Mouse (Mus musculus): Measurements from ENCODE around the gene Nfkb2.

Nfkb2 gene

GRCm38 (mm10) chr19:46304216-46304841 is at the start of gene Nfkb2:
Gene Nfkb2, plus strand, starts transcription at chr19:46304320.
- in situ Hi-C loops (cut with MboI; ENCODE audit: low sequenced_read_pairs): no loop called here

DNA sequence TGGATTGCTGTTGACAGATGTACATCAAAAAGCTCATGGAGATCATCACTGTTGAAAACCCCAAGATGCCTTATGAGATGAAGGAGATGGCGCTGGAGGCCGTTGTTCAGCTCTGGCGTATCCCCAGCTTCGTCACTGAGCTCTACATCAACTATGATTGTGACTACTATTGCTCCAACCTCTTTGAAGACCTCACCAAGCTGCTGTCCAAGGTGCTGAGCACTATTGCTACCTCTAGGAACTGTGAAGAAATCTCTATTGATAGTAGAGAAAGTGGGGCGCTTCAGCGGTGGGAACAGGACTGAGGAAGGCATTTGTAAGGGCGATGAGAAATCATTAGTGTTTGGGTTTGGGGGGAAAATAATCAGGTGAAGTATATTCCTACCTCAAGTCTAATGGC is 39.4 kb upstream of the Nfkb2 start:
- in situ Hi-C loops (cut with MboI; ENCODE audit: low sequenced_read_pairs): no loop called here

DNA sequence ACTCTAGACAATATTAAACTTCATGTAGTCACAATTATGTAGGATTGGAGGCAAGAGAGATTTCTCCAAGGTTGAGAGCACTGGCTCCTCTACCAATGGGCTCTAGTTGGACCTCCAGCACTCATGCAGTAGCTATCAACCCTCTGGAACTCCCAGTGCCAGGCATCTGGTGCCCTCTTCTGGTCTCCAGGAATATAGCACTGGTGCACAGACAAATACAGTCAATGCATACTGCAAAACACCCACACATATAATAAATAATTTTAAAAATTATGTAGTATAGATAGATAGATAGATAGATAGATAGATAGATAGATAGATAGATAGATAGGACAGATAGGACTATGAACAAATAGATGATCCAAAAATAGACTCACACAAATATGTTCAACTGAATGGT is 28.8 kb upstream of the Nfkb2 start:
- in situ Hi-C loops (cut with MboI; ENCODE audit: low sequenced_read_pairs): no loop called here

GRCm38 (mm10) chr19:46282081-46282849 is 21.9 kb upstream of the Nfkb2 start:
- in situ Hi-C loops (cut with MboI; ENCODE audit: low sequenced_read_pairs): no loop called here

DNA sequence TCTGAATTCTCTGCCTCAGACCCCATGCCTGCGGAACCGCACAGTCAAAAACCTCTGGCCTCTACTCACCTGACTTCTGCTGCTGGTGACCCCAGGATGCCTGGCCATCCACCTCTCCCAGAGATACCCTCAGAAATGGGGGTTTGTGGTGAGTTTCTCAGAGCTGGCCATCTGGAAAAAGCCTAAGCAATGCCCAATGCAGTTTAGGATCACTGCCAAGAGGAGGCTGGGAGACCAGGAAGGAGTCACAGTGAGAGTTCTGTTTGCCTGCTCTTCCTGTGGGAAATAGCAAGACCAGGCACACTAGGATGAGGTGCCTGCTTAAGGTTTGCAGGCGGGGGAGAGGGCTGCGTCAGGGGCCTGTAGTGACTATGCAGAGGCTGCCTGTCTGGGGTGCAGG is 19.4 kb upstream of the Nfkb2 start:
- in situ Hi-C loops (cut with MboI; ENCODE audit: low sequenced_read_pairs): no loop called here

- in situ Hi-C loops (cut with MboI; ENCODE audit: low sequenced_read_pairs): no loop called here
Measured at GRCm38 (mm10) chr19:46285631-46286030, 18.5 kb upstream of the Nfkb2 start.

GRCm38 (mm10) chr19:46286047-46286446 is 18.1 kb upstream of the Nfkb2 start:
- in situ Hi-C loops (cut with MboI; ENCODE audit: low sequenced_read_pairs): no loop called here

DNA sequence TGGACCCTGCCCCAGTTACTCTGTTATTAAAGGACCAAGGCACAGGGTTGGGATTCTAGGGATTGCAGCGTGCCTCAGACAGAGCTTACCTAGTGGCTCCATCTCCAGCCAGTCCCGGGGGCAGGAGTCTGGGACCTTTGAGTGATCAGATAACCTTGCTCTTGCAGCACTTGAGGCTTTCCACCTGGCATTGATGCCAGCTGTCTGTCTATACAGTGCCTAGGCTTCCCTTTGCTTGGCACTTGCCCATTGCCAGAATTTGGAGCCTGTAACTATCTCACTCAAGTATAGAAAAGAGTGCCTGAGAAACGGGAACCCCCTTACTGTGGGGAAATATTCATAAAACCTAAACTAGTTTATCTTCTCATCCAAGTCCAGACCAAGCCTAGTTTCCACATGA is 17.2 kb upstream of the Nfkb2 start:
- in situ Hi-C loops (cut with MboI; ENCODE audit: low sequenced_read_pairs): no loop called here

- in situ Hi-C loops (cut with MboI; ENCODE audit: low sequenced_read_pairs): no loop called here
Measured at GRCm38 (mm10) chr19:46287566-46287965, 16.6 kb upstream of the Nfkb2 start.

GRCm38 (mm10) chr19:46290535-46291105 is 13.5 kb upstream of the Nfkb2 start:
- in situ Hi-C loops (cut with MboI; ENCODE audit: low sequenced_read_pairs): no loop called here

DNA sequence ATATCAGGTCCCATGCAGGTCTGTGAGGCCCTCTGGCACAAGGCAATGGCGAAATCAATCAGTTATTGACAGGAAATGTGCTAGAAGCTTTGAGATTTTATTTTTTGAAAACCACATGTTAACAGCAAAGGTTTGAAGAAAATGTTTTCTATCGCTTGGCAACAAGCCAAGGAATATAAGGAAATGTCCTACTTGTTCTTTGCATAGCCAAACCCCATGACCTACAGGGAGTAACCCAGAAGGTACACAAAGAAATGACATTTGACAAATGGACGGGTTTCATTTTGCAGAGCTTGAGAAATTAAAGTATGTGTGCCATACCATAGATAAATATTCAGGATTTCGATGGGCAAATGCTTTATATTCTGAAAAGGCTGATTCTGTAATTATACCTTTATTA is 7.2 kb upstream of the Nfkb2 start:
- in situ Hi-C loops (cut with MboI; ENCODE audit: low sequenced_read_pairs): no loop called here

DNA sequence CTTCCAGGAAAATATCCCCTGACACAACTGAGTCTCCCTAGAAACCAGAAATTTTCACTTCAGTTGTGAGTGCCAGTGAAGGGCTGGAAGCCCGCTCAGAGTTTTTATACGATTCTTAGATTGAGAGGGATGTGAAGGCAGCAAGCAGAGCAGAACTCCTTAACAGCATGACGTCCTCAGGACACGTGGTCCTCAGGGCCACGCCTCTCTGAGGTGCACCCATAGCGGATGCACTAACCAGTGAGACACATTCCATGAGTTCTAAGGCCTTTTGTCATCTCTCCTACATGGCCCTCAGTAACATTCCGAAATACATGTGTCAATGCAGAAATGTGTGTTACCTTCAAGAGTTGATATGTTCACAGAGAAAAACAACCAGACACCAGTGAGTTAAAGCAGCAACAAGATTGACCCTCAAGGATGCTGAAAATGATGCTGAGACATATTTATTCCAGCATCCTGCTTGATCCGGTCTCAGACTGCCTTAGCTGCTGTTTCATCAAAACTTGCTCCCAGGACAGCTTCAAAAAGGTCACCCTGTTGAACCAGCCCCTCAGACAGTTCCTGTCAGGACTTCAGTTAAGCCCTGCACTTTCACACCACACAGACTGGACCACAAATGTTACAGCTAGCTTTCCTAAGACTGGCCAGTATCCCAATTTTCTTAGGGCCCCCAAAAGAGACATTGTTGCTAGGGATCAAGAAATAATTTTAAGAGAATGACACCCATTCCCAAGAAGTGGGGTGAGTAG is 3.6 kb upstream of the Nfkb2 start:
- in situ Hi-C loops (cut with MboI; ENCODE audit: low sequenced_read_pairs): no loop called here

GRCm38 (mm10) chr19:46302551-46302950 is 1.6 kb upstream of the Nfkb2 start:
- in situ Hi-C loops (cut with MboI; ENCODE audit: low sequenced_read_pairs): no loop called here

DNA sequence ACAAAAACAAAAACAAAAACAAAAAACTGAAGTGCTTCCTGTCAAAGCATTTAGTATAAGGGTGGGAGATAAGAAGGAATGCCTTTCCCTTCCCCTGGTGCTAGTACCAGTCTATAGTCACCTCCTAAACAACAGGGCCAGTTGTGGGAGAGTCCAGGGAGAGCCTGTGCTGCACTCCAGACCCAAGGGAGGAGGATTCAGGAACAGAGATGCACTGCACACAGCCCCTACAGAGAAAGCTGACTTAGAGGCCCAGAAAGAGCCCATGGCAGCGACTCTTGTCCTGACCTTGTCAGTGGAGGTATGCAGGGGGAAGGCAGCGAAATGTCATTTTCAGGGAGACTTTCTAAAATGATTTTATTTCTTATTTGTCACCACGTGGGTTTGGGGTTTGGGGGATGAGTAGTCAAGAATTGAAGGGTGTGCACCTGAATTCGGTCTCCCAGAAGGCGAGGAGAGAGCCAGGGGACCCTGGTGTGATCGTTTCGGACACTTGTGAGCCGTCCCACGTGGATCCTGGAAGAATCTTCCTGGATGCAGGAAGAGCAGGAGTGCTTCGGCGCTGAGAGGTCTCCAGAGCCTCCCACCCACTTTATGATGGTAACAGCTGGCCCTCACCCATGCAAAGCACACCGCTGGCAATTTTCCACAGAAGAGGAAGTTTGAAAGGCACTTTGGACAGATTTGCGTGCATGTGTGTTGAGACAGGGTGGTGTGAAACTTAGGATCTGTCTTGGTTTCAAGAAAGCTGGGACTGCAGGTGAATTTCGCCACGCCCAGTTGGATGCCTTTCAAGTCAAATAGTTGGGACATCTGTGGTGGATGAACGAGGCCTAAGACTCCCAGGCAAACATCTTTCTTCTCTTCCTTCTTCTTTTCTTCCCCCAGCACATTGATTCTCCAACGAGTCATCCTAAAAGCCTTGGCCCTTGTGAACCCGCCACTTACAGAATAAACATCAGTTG is 587 bp upstream of the Nfkb2 start:
- in situ Hi-C loops (cut with MboI; ENCODE audit: low sequenced_read_pairs): no loop called here

DNA sequence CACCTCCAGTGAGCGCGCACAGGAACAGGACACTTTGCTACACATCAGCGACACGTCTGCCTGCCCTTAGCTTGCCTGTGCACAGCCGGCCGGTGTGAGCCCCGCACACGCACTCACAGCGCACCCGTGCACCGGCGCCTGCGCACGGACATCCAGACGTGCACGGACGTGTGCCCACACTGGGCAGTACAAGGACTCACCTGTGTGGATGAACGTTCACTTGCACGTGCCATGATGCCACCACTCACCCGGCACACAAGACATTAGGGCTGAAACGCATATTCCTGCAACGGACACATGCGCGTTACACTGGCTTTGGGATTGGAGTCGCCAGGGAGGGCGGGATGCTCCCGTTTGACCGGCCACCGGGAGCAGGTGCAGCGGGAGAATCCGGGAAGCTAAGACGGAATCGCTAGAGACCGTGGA is 801 bp downstream of the Nfkb2 start:
- in situ Hi-C loops (cut with MboI; ENCODE audit: low sequenced_read_pairs): no loop called here

DNA sequence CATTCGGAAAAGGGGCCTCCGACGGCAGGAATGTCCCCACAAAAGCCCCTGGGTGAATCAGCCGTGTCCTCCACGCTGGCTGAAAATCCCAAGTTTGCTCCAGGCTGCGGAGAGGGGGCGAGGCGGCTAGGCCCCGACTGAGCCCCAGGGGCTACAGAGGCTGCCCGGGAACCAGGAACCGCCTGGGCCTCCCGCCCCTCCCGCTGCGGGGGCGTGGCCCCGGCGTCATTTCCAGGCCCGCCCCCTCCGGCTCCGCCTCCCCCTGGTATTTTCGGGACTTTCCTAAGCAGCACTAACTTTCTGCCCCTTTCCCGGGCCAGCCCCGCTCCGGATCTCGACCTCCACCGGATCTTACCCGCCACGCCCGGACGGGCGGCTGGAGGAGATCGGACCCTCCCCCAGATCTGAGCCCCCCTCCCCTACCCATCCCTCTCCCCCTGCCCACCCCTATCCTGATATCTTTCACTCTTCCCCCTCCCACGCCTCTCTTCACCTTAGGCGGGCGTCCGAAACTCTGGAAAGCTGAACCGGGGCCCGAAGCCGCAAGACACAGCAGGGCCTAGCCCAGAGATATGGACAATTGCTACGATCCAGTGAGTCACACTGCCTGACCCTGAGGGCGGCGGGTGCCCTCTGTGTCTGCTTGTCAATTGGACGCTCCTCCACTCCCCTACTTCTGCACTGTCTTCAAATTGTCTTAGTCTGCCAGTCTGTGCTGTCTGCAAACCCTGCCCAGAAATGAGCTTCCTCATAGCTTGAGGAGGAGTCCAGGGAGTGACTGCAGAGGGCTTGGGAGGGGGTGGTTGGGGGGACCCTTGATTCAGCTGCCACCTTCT is 1.5 kb downstream of the Nfkb2 start:
- in situ Hi-C loops (cut with MboI; ENCODE audit: low sequenced_read_pairs): no loop called here

GRCm38 (mm10) chr19:46306268-46306610 is 2.1 kb downstream of the Nfkb2 start:
- in situ Hi-C loops (cut with MboI; ENCODE audit: low sequenced_read_pairs): no loop called here

DNA sequence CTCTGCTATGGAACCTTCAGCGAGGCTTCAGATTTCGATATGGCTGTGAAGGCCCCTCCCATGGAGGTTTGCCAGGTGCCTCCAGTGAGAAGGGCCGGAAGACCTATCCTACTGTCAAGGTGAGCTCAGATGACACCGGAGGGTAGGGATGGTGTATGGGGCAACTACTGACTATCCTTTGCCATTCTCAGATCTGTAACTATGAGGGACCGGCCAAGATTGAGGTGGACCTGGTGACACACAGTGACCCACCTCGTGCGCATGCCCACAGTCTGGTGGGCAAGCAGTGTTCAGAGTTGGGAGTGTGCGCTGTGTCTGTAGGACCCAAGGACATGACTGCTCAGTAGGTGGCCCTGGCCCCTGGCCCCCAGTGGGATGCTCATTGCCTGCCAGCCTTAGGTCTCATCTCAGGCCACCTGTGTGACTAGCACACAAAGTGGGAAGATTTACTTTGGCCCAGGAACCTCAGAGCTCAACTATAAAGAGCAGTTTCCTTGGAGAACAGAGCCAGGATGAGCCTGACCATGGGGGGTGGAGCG is 2.7 kb downstream of the Nfkb2 start:
- in situ Hi-C loops (cut with MboI; ENCODE audit: low sequenced_read_pairs): no loop called here

DNA sequence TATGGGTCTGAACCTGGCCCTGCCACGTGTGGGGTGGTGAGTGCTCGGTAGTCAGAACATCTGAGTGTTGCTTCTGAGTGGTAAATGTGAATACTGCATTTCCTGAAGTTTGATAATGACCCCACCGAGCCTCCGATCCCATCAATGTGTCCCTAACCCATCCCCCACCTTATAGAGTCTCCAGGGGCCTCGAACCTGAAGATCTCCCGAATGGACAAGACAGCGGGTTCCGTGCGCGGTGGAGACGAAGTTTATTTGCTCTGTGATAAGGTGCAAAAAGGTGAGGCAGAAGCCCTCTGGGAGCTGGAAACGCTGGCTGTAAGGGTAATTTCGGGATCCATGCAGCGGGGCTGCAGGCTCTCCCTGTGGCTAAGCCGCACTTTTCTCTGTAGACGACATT is 3.7 kb downstream of the Nfkb2 start:
- in situ Hi-C loops (cut with MboI; ENCODE audit: low sequenced_read_pairs): no loop called here
